Mouse (Mus musculus) cerebellum, postnatal 4 days (tissue): Measurements from ENCODE around the gene Vwa2.

ENCODE experiments used
- DNase-seq, 2 experiments: peaks; one replicate each; pipeline ENCODE4 v3.0.0; 2022; ENCODE audit warnings: low spot score in 2 of 2, mixed read lengths in 1 of 2

The Vwa2 gene

GRCm38 (mm10) chr19:56947971-56948610 lies 74.0 kb downstream of the Vwa2 start:
- peak in 1 of 2 experiments; percentile 30 for DNase-seq

GRCm38 (mm10) chr19:56949868-56950267 lies 75.8 kb downstream of the Vwa2 start:
- DNase-seq, result no peak

- DNase-seq, result no peak
These were observed 76.8 kb downstream of the Vwa2 start for GRCm38 (mm10) chr19:56950818-56951217.

GRCm38 (mm10) chr19:56953856-56954255 lies 79.8 kb downstream of the Vwa2 start:
- no peak for DNase-seq

- no peak for DNase-seq
These were observed 80.8 kb downstream of the Vwa2 start for GRCm38 (mm10) chr19:56954857-56955256.

- DNase-seq, result no peak
These were observed 81.8 kb downstream of the Vwa2 start for GRCm38 (mm10) chr19:56955568-56956513.

- DNase-seq, result no peak
These were observed 84.0 kb downstream of the Vwa2 start for GRCm38 (mm10) chr19:56958011-56958410.

- DNase-seq, result no peak
These were observed 84.6 kb downstream of the Vwa2 start for GRCm38 (mm10) chr19:56958582-56959021.

GRCm38 (mm10) chr19:56959057-56959456 lies 85.0 kb downstream of the Vwa2 start:
- DNase-seq, result no peak

- no peak for DNase-seq
These were observed 85.6 kb downstream of the Vwa2 start for GRCm38 (mm10) chr19:56959601-56960000.
